Comparison of ENCODE assay signal across 23 mouse cellular contexts in the genomic region with DNA sequence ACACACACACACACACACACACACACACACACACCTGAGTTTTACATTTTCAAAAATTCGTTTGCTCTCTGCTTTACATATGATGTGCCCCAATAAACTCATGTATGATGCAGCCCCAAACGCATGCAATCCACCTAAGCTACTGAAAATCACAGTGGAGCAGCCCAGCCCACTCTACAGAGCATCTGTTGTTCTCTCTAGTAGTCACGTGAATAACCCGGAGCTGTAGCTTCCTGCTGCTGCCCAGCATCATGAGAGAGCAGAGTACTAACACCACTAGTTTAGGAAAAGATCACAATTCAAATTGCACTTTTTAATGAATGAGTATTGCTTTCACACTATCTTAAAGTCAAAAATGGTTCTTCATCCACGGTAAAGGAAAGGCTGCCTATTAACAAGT. TPM values are rescaled to one million over a fixed set of nuclear protein-coding genes. Genes with fewer than 3 reads are reported as not detected.
"Had no signal": no experiment of that assay in that cellular context is flagged by ENCODE, and none has a peak within 500 bp of the region (broad histone marks: within the 10 kb centered on the region; RNA-seq: fewer than 3 reads in every experiment).

No protein-coding gene starts in this region.

- H3K4me1 ChIP-seq: lung, embryonic 15.5 days; megakaryocyte, embryonic 14.5 days; midbrain, embryonic 13.5 days; neural tube, embryonic 12.5 days; stomach, embryonic 15.5 days had no signal

- H3K27ac ChIP-seq: lung, embryonic 15.5 days; macrophage; midbrain, embryonic 13.5 days; midbrain, embryonic 15.5 days; neural tube, embryonic 12.5 days; stomach, embryonic 15.5 days; stomach, postnatal 0 days had no signal

- H3K36me3 ChIP-seq: lung, embryonic 15.5 days; midbrain, embryonic 13.5 days; midbrain, embryonic 15.5 days; neural tube, embryonic 12.5 days; stomach, embryonic 15.5 days had no signal

- H3K9ac ChIP-seq: lung, embryonic 15.5 days; midbrain, embryonic 13.5 days; midbrain, embryonic 15.5 days; neural tube, embryonic 12.5 days; stomach, embryonic 15.5 days had no signal

- H3K4me2 ChIP-seq: lung, embryonic 15.5 days; midbrain, embryonic 11.5 days; midbrain, embryonic 13.5 days; midbrain, embryonic 15.5 days; neural tube, embryonic 12.5 days; stomach, embryonic 15.5 days had no signal

- H3K4me3 ChIP-seq: lung, embryonic 15.5 days; megakaryocyte, embryonic 14.5 days; midbrain, embryonic 13.5 days; midbrain, embryonic 15.5 days; neural tube, embryonic 12.5 days; stomach, embryonic 15.5 days had no signal

- ATAC-seq: lung, postnatal 0 days; midbrain, embryonic 13.5 days; midbrain, embryonic 15.5 days had no signal

- DNase-seq: lung, adult 2 months; lung, postnatal 14 days; lung, postnatal 36 days; right cerebral cortex, postnatal 14 days; thymus, adult 2 months; thymus, postnatal 25 days had no signal

- H3K9me3 ChIP-seq: lung, embryonic 15.5 days; megakaryocyte, embryonic 14.5 days; midbrain, embryonic 13.5 days; midbrain, embryonic 15.5 days; neural tube, embryonic 12.5 days; stomach, embryonic 15.5 days had no signal

- H3K27me3 ChIP-seq: lung, embryonic 15.5 days; megakaryocyte, embryonic 14.5 days; midbrain, embryonic 13.5 days; midbrain, embryonic 15.5 days; neural tube, embryonic 12.5 days; stomach, embryonic 15.5 days had no signal

RNA-seq across cellular contexts. Expression of a gene that starts 56.7 kb away (rescaled TPM):
- total RNA-seq: megakaryocyte progenitor cell, adult 5-6 weeks; monocyte, adult 5-6 weeks had no signal
- polyA plus RNA-seq: macrophage; spleen, adult 2 months had no signal

RNA-seq across cellular contexts. Expression of a gene that starts 57.4 kb away (rescaled TPM):
- total RNA-seq: megakaryocyte progenitor cell, adult 5-6 weeks; midbrain, postnatal 0 days; monocyte, adult 5-6 weeks; neutrophil, adult 5-6 weeks had no signal
- polyA plus RNA-seq: lung, adult 2 months; lung, postnatal 0 days; macrophage; midbrain, embryonic 11.5 days; midbrain, embryonic 13.5 days; midbrain, embryonic 15.5 days; midbrain, postnatal 0 days; neural tube, embryonic 14.5 days; spleen, adult 2 months; testis, adult 2 months; thymus, adult 2 months had no signal
